Mouse (Mus musculus) CH12.LX (cell line): ENCODE results near the gene Mrpl42. TPM values are rescaled to one million over a fixed set of nuclear protein-coding genes. Genes with fewer than 3 reads are reported as not detected.

Experiments
- DNase-seq: peaks from one replicate; pipeline ENCODE4 v3.0.0-alpha.2; 2013; ENCODE audit errors: extremely low read depth
- H3K27ac ChIP-seq: 2 replicates; pipeline ENCODE4 v1.5.1; 2012; ENCODE audit warnings: low read depth, mild to moderate bottlenecking, control low read depth, moderate library complexity; ENCODE audit not compliant: insufficient read depth
- H3K27me3 ChIP-seq: replicated peaks from 2 replicates; pipeline ENCODE3; 2012; ENCODE audit warnings: inconsistent platforms
- H3K36me3 ChIP-seq, 2 experiments: replicated peaks in 1 of 2; 2 replicates each; pipeline versions ENCODE3 to v1.6.1; 2012; ENCODE audit warnings: inconsistent platforms in 1 of 2, low read length in 1 of 2, mild to moderate bottlenecking in 1 of 2, mixed read lengths in 1 of 2, moderate library complexity in 1 of 2; ENCODE audit not compliant: control insufficient read depth in 1 of 2, insufficient read depth in 1 of 2
- H3K4me1 ChIP-seq, 2 experiments: 2 replicates each; pipeline ENCODE4 v1.6.1; 2012; ENCODE audit warnings: inconsistent platforms in 1 of 2, moderate library complexity in 1 of 2; ENCODE audit not compliant: insufficient read depth in 2 of 2, control insufficient read depth in 1 of 2
- H3K4me2 ChIP-seq: 2 replicates; pipeline ENCODE4 v1.6.1; 2012; ENCODE audit warnings: low read depth, mild to moderate bottlenecking, control low read depth; ENCODE audit not compliant: poor library complexity, insufficient read depth, severe bottlenecking
- H3K4me3 ChIP-seq, 3 experiments: fragments of 150-350 bp in 1 of 3; sonication (generic) in 1 of 3; replicated peaks in 1 of 3; 2 replicates each; pipeline versions ENCODE3 to v1.5.1; 2011 to 2012; ENCODE audit warnings: low read depth in 2 of 3, low read length in 2 of 3, mild to moderate bottlenecking in 2 of 3, moderate library complexity in 2 of 3, control low read depth in 1 of 3, improper control_type of control experiment in 1 of 3, inconsistent platforms in 1 of 3, mixed read lengths in 1 of 3; ENCODE audit not compliant: poor library complexity in 1 of 3
- H3K79me2 ChIP-seq: replicated peaks from 2 replicates; pipeline ENCODE4 v1.6.1; 2012; ENCODE audit warnings: mild to moderate bottlenecking, moderate library complexity; ENCODE audit not compliant: control insufficient read depth, poor library complexity, insufficient read depth, severe bottlenecking; ENCODE audit errors: extremely low read depth
- H3K9ac ChIP-seq: 2 replicates; pipeline ENCODE4 v1.6.1; 2012; ENCODE audit warnings: low read depth, mild to moderate bottlenecking, control low read depth, moderate library complexity; ENCODE audit not compliant: insufficient read depth
- H3K9me3 ChIP-seq: replicated peaks from 2 replicates; pipeline ENCODE3; 2012; ENCODE audit warnings: low read length, inconsistent platforms, mixed read lengths
- BHLHE40 ChIP-seq: IDR thresholded peaks from 2 replicates; pipeline ENCODE4 v1.6.1; 2011; ENCODE audit warnings: mild to moderate bottlenecking, low read depth, low read length, improper control_type of control experiment
- CHD1 ChIP-seq: IDR thresholded peaks from 2 replicates; pipeline ENCODE4 v1.6.1; 2012; ENCODE audit warnings: low read depth, low read length, improper control_type of control experiment, inconsistent platforms
- CHD2 ChIP-seq: IDR thresholded peaks from 2 replicates; pipeline ENCODE4 v1.6.1; 2011; ENCODE audit warnings: low read length, improper control_type of control experiment
- CTCF ChIP-seq, 2 experiments: IDR thresholded peaks in 1 of 2; conservative IDR thresholded peaks in 1 of 2; 2 replicates each; pipeline ENCODE4 v1.5.1; 2011 to 2012; ENCODE audit warnings: low read depth in 2 of 2, low read length in 2 of 2, improper control_type of control experiment in 1 of 2, inconsistent platforms in 1 of 2, mild to moderate bottlenecking in 1 of 2, moderate library complexity in 1 of 2
- E2F4 ChIP-seq: IDR thresholded peaks from 2 replicates; pipeline ENCODE4 v1.6.1; 2011; ENCODE audit warnings: low read depth, low read length, improper control_type of control experiment; ENCODE audit not compliant: insufficient replicate concordance
- ELF1 ChIP-seq: IDR thresholded peaks from 2 replicates; pipeline ENCODE4 v1.6.1; 2014; ENCODE audit warnings: low read depth, mild to moderate bottlenecking, inconsistent platforms, low read length, improper control_type of control experiment
- EP300 ChIP-seq: IDR thresholded peaks from 2 replicates; pipeline ENCODE4 v1.6.1; 2011; ENCODE audit warnings: low read length, improper control_type of control experiment
- ETS1 ChIP-seq: conservative IDR thresholded peaks from 2 replicates; pipeline ENCODE4 v1.6.1; 2012; ENCODE audit warnings: low read depth, mild to moderate bottlenecking, inconsistent platforms, low read length, improper control_type of control experiment, moderate library complexity
- GABPA ChIP-seq: IDR thresholded peaks from 2 replicates; pipeline ENCODE4 v1.6.1; 2012; ENCODE audit warnings: low read depth, low read length, improper control_type of control experiment, inconsistent platforms; ENCODE audit not compliant: insufficient replicate concordance
- HCFC1 ChIP-seq: IDR thresholded peaks from 2 replicates; pipeline ENCODE4 v1.6.1; 2012; ENCODE audit warnings: low read depth, mild to moderate bottlenecking, inconsistent platforms, low read length, improper control_type of control experiment
- IRF4 ChIP-seq: IDR thresholded peaks from 2 replicates; pipeline ENCODE4 v1.6.1; 2014; ENCODE audit warnings: low read depth, mild to moderate bottlenecking, inconsistent platforms, low read length, improper control_type of control experiment
- JUN ChIP-seq: IDR thresholded peaks from 2 replicates; pipeline ENCODE4 v1.6.1; 2011; ENCODE audit warnings: low read depth, mild to moderate bottlenecking, low read length, improper control_type of control experiment, moderate library complexity; ENCODE audit not compliant: insufficient read depth
- JUND ChIP-seq: conservative IDR thresholded peaks from 2 replicates; pipeline ENCODE4 v1.6.1; 2011; ENCODE audit warnings: low read depth, low read length, improper control_type of control experiment
- KAT2A ChIP-seq: IDR thresholded peaks from 2 replicates; pipeline ENCODE4 v1.6.1; 2012; ENCODE audit warnings: low read length, improper control_type of control experiment, inconsistent platforms; ENCODE audit not compliant: insufficient replicate concordance
- MAFK ChIP-seq: IDR thresholded peaks from 2 replicates; pipeline ENCODE4 v1.6.1; 2011; ENCODE audit warnings: low read length, improper control_type of control experiment; ENCODE audit not compliant: insufficient replicate concordance
- MAX ChIP-seq: IDR thresholded peaks from 2 replicates; pipeline ENCODE4 v1.6.1; 2011; ENCODE audit warnings: low read length, improper control_type of control experiment
- MAZ ChIP-seq: IDR thresholded peaks from 2 replicates; pipeline ENCODE4 v1.6.1; 2012; ENCODE audit warnings: low read depth, mild to moderate bottlenecking, inconsistent platforms, low read length, improper control_type of control experiment, moderate library complexity
- MEF2A ChIP-seq: IDR thresholded peaks from 2 replicates; pipeline ENCODE4 v1.6.1; 2014; ENCODE audit warnings: low read depth, mild to moderate bottlenecking, inconsistent platforms, low read length, improper control_type of control experiment, borderline replicate concordance
- MXI1 ChIP-seq: IDR thresholded peaks from 2 replicates; pipeline ENCODE4 v1.6.1; 2011; ENCODE audit warnings: mild to moderate bottlenecking, low read depth, low read length, improper control_type of control experiment
- MYC ChIP-seq: IDR thresholded peaks from 2 replicates; pipeline ENCODE4 v1.6.1; 2011; ENCODE audit warnings: low read depth, mild to moderate bottlenecking, improper control_type of control experiment, low read length
- NELFE ChIP-seq: IDR thresholded peaks from 2 replicates; pipeline ENCODE4 v1.6.1; 2011; ENCODE audit warnings: low read depth, low read length, improper control_type of control experiment
- NRF1 ChIP-seq: IDR thresholded peaks from 2 replicates; pipeline ENCODE4 v1.6.1; 2014; ENCODE audit warnings: low read depth, mild to moderate bottlenecking, inconsistent platforms, low read length, improper control_type of control experiment, moderate library complexity
- PAX5 ChIP-seq: IDR thresholded peaks from 2 replicates; pipeline ENCODE4 v1.6.1; 2012; ENCODE audit warnings: low read length, inconsistent platforms, mixed read lengths
- POLR2A ChIP-seq: IDR thresholded peaks from 2 replicates; pipeline ENCODE4 v1.6.1; 2011; ENCODE audit warnings: low read depth, mild to moderate bottlenecking, improper control_type of control experiment, low read length
- POLR2AphosphoS2 ChIP-seq: IDR thresholded peaks from 2 replicates; pipeline ENCODE4 v1.6.1; 2011; ENCODE audit warnings: low read depth, low read length, improper control_type of control experiment
- RAD21 ChIP-seq: IDR thresholded peaks from 2 replicates; pipeline ENCODE4 v1.6.1; 2011; ENCODE audit warnings: low read depth, mild to moderate bottlenecking, low read length, improper control_type of control experiment, moderate library complexity
- RCOR1 ChIP-seq: conservative IDR thresholded peaks from 2 replicates; pipeline ENCODE4 v1.6.1; 2012; ENCODE audit warnings: low read depth, mild to moderate bottlenecking, inconsistent platforms, low read length, improper control_type of control experiment
- SIN3A ChIP-seq: IDR thresholded peaks from 2 replicates; pipeline ENCODE4 v1.6.1; 2012; ENCODE audit warnings: low read length, improper control_type of control experiment, inconsistent platforms
- SMC3 ChIP-seq: IDR thresholded peaks from 2 replicates; pipeline ENCODE4 v1.6.1; 2011; ENCODE audit warnings: low read depth, low read length, improper control_type of control experiment
- TBP ChIP-seq: conservative IDR thresholded peaks from 2 replicates; pipeline ENCODE4 v1.6.1; 2011; ENCODE audit warnings: low read depth, low read length, improper control_type of control experiment
- TCF12 ChIP-seq: IDR thresholded peaks from 2 replicates; pipeline ENCODE4 v1.6.1; 2014; ENCODE audit warnings: low read depth, mild to moderate bottlenecking, inconsistent platforms, low read length, improper control_type of control experiment
- UBTF ChIP-seq: IDR thresholded peaks from 2 replicates; pipeline ENCODE4 v1.6.1; 2012; ENCODE audit warnings: low read depth, mild to moderate bottlenecking, inconsistent platforms, low read length, improper control_type of control experiment, moderate library complexity
- USF1 ChIP-seq: IDR thresholded peaks from 2 replicates; pipeline ENCODE4 v1.6.1; 2014; ENCODE audit warnings: low read depth, mild to moderate bottlenecking, inconsistent platforms, low read length, improper control_type of control experiment
- USF2 ChIP-seq: conservative IDR thresholded peaks from 2 replicates; pipeline ENCODE4 v1.6.1; 2011; ENCODE audit warnings: low read depth, low read length, improper control_type of control experiment
- ZC3H11A ChIP-seq: IDR thresholded peaks from 2 replicates; pipeline ENCODE4 v1.6.1; 2012; ENCODE audit warnings: low read depth, mild to moderate bottlenecking, inconsistent platforms, low read length, improper control_type of control experiment
- ZKSCAN1 ChIP-seq: IDR thresholded peaks from 2 replicates; pipeline ENCODE4 v1.6.1; 2012; ENCODE audit warnings: low read depth, inconsistent platforms, low read length, improper control_type of control experiment, borderline replicate concordance
- ZMIZ1 ChIP-seq: IDR thresholded peaks from 2 replicates; pipeline ENCODE4 v1.6.1; 2012; ENCODE audit warnings: low read depth, mild to moderate bottlenecking, inconsistent platforms, low read length, improper control_type of control experiment
- ZNF384 ChIP-seq: IDR thresholded peaks from 2 replicates; pipeline ENCODE4 v1.6.1; 2012; ENCODE audit warnings: low read depth, low read length, improper control_type of control experiment, inconsistent platforms
- dilution Hi-C: fragments of 300-500 bp; cut with MboI; formaldehyde crosslinking; loops from 2 replicates; pipeline ENCODE4 v1.14.3; 2020; ENCODE audit warnings: low sequenced_read_pairs; ENCODE audit not compliant: extremely low pct_unique_long_range_greater_than_20kb, extremely low pct_ligation_motif_present
- in situ Hi-C: fragments of 300-500 bp; cut with MboI; formaldehyde crosslinking; loops from 3 replicates; pipeline ENCODE4 v1.14.3; 2019; ENCODE audit warnings: low sequenced_read_pairs, low pct_ligation_motif_present, low pct_unique_long_range_greater_than_20kb, mixed read lengths
- polyA plus RNA-seq: library from polyadenylated mRNA; unstranded; fragments of >175 nt; gene quantifications from 2 replicates; pipeline ENCODE4 v1.2.1, GENCODE M21; 2012; ENCODE audit warnings: low read depth; ENCODE audit not compliant: insufficient read length
- total RNA-seq, 2 experiments: library from RNA; depleted of rRNA; stranded (reverse); fragments of 300-350 nt in 1 of 2; fragments of >200 nt in 1 of 2; gene quantifications; 2 replicates each; pipeline ENCODE4 v1.2.3; 2012 to 2014

The Mrpl42 gene
- total RNA-seq (2012; rRNA removed) (161 and 198 TPM in 2 replicates), total RNA-seq (2014; rRNA removed) (381 and 389 TPM in 2 replicates), polyA plus RNA-seq (197 and 223 TPM in 2 replicates)

DNA sequence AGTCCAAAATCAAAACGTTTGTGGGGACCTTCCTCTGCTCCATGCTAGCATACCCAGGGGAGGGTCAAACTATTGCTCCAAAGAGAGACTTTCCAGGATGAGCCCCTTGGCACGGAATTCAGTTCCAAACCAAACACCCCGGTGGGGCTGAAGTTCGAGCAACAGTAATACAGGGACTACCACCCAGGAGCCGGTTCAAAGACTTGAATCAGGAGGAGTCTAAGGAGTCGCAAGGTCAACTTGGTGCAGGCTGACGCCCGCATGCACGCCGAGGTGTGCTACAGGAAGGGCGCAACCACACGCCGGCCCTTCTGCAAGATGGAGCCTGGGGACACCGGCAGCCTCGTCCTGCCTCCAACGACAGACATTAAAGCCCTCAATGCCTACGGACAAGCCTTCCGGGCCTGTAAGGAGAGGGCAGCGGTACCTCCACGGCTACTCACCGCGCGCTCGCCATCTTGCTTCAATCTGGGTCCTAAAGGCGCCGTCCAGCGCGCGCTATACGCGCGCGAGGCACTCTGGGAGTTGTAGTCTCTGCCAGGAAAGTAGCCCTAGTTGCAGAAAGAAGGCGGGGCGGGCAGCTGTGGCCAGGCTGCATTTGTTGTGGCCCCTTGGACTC lies at the start of gene Mrpl42:
Gene Mrpl42, minus strand, starts transcription at position 478 of the 619 bp plus-strand sequence.
- H3K79me2 ChIP-seq, result peaks cover 26% of the 10 kb centered on the region
- peaks cover 2 to 13% of the 10 kb centered on the region in 2 experiments; a peak in 2 of 4 replicates for H3K4me1 ChIP-seq
- no peaks in the 10 kb centered on the region for H3K9me3 ChIP-seq
- no peaks in the 10 kb centered on the region for H3K27me3 ChIP-seq
- dilution Hi-C loops (no loop called here), in situ Hi-C loops (no loop called here)
- peak within 1 kb of the TSS; percentile 74 to 83 (median 76) for H3K4me3 ChIP-seq
- H3K27ac ChIP-seq, result peak within 1 kb of the TSS; percentile 68
- H3K36me3 ChIP-seq, result peaks cover 17 to 20% of the 10 kb centered on the region in 2 experiments
- peak within 1 kb of the TSS; percentile 39 for H3K9ac ChIP-seq
- peak; percentile 79 for DNase-seq
- TF ChIP-seq MAZ (peak; percentile 62), SMC3 (no peak), E2F4 (peak; percentile 96; the same call in 1 of the 2 replicates), RAD21 (no peak), MAX (peak; percentile 80), CTCF (conservative IDR thresholded peaks at IDR 0.05 in 1 of 2, IDR thresholded peaks at IDR 0.05 in 1 of 2; ENCODE audit: low read depth in 2 of 2, low read length in 2 of 2) (no peak), NRF1 (peak; percentile 65), MXI1 (peak; percentile 93), NELFE (peak; percentile 88), ZC3H11A (no peak), CHD1 (peak; percentile 75; the same call in 1 of the 2 replicates), CHD2 (peak; percentile 57; the same call in 1 of the 2 replicates), KAT2A (peak; percentile 92; the same call in 1 of the 2 replicates), GABPA (peak; percentile 57; the same call in 1 of the 2 replicates), MYC (peak; percentile 92), USF1 (no peak), SIN3A (peak; percentile 91), ZMIZ1 (peak; percentile 92), MAFK (no peak), BHLHE40 (peak; percentile 28; the same call in 1 of the 2 replicates), IRF4 (0 out of 2 replicates have a peak, but pooled peaks have one; percentile 39), EP300 (no peak), RCOR1 (0 out of 2 replicates have a peak, but pooled peaks have one; percentile 29), ZKSCAN1 (no peak), TCF12 (peak; percentile 94), ELF1 (peak; percentile 79), TBP (peak; percentile 87), ZNF384 (no peak), HCFC1 (peak; percentile 99), POLR2A (peak; percentile 88), ETS1 (no peak), POLR2AphosphoS2 (peak; percentile 95), PAX5 (no peak), JUND (no peak), JUN (no peak), UBTF (peak; percentile 64; the same call in 1 of the 2 replicates), MEF2A (peak; percentile 57; the same call in 1 of the 2 replicates), USF2 (no peak)
- H3K4me2 ChIP-seq, result peak within 1 kb of the TSS; percentile 98
